Mouse (Mus musculus): Measurements from ENCODE around the gene Phf21a.

Phf21a gene

GRCm38 (mm10) chr2:92092817-92093216, at the start of gene Phf21a:
Phf21a (plus strand) TSS chr2:92093117.
- no peak for DNase-seq

GRCm38 (mm10) chr2:92043285-92043684, 49.6 kb upstream of the Phf21a start:
- no peak for DNase-seq

- DNase-seq: no peak
These were observed 45.3 kb upstream of the Phf21a start for GRCm38 (mm10) chr2:92047601-92048000.

GRCm38 (mm10) chr2:92048034-92048690, 44.8 kb upstream of the Phf21a start:
- no peak for DNase-seq

- DNase-seq: no peak
These were observed 40.7 kb upstream of the Phf21a start for GRCm38 (mm10) chr2:92052188-92052587.

GRCm38 (mm10) chr2:92052754-92053153, 40.2 kb upstream of the Phf21a start:
- no peak for DNase-seq

- peak; percentile 86 for DNase-seq
These were observed 37.7 kb upstream of the Phf21a start for GRCm38 (mm10) chr2:92055101-92055813.

- peak; percentile 68 for DNase-seq
These were observed 37.1 kb upstream of the Phf21a start for GRCm38 (mm10) chr2:92055831-92056236.

GRCm38 (mm10) chr2:92056760-92057159, 36.2 kb upstream of the Phf21a start:
- no peak for DNase-seq

GRCm38 (mm10) chr2:92058469-92058868, 34.4 kb upstream of the Phf21a start:
- peak; percentile 95 for DNase-seq

GRCm38 (mm10) chr2:92058936-92059335, 34.0 kb upstream of the Phf21a start:
- no peak for DNase-seq

GRCm38 (mm10) chr2:92059481-92060220, 33.3 kb upstream of the Phf21a start:
- DNase-seq: peak; percentile 91

GRCm38 (mm10) chr2:92060291-92060690, 32.6 kb upstream of the Phf21a start:
- DNase-seq: peak; percentile 65

GRCm38 (mm10) chr2:92061337-92061736, 31.6 kb upstream of the Phf21a start:
- no peak for DNase-seq

- DNase-seq: no peak
These were observed 29.8 kb upstream of the Phf21a start for GRCm38 (mm10) chr2:92063106-92063505.

GRCm38 (mm10) chr2:92065269-92065888, 27.5 kb upstream of the Phf21a start:
- DNase-seq: no peak

- no peak for DNase-seq
These were observed 27.0 kb upstream of the Phf21a start for GRCm38 (mm10) chr2:92065938-92066337.

GRCm38 (mm10) chr2:92066899-92067298, 26.0 kb upstream of the Phf21a start:
- DNase-seq: no peak

GRCm38 (mm10) chr2:92067600-92067999, 25.3 kb upstream of the Phf21a start:
- no peak for DNase-seq

GRCm38 (mm10) chr2:92069630-92070029, 23.3 kb upstream of the Phf21a start:
- no peak for DNase-seq

- no peak for DNase-seq
These were observed 21.8 kb upstream of the Phf21a start for GRCm38 (mm10) chr2:92071143-92071542.

GRCm38 (mm10) chr2:92076086-92076692, 16.7 kb upstream of the Phf21a start:
- DNase-seq: peak; percentile 86

GRCm38 (mm10) chr2:92082196-92082595, 10.7 kb upstream of the Phf21a start:
- DNase-seq: no peak
